Mouse (Mus musculus): ENCODE results near the gene Kremen2. TPM values are rescaled to one million over a fixed set of nuclear protein-coding genes. Genes with fewer than 3 reads are reported as not detected.

Gene Kremen2
- total RNA-seq, 2 experiments from 2014 or later: 0.68 TPM

DNA sequence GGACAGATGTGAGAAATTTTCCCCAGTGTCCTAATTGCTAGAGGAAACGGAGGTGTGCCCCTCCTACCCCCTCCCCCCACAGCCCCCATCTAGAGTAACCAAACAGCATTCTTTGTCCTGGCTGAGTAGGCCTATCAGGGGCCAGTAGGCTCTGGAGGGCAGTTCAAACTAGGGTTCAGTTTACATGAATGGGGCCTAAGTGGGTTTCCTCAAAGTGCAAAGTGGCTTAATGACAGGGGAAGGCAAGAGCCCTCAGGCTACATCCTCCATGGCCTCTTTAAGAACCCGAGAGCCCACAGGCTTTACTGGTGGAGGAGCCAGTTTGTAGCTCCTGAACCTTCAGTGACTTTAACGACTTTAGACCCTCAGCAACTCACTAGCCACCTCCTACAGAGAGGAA lies 49.8 kb downstream of the Kremen2 start:
- intact Hi-C loops (cut with DNase I): no loop called here
- H3K27ac ChIP-seq: no peak overlapping the region
- TF ChIP-seq CTCF (IDR thresholded peaks at IDR 0.05): no peak
- no peak for DNase-seq (ENCODE audit: extremely low spot score in 1 of 2, low spot score in 2 of 2)
- no peak overlapping the region for H3K4me3 ChIP-seq

GRCm38 (mm10) chr17:23694491-23694890 lies 51.1 kb downstream of the Kremen2 start:
- no peak overlapping the region for H3K4me3 ChIP-seq

More at GRCm38 (mm10) chr17:23694491-23694890, 51.1 kb downstream of the Kremen2 start:
- H3K27ac ChIP-seq: no peak overlapping the region
- no peak for DNase-seq (ENCODE audit: extremely low spot score in 1 of 2, low spot score in 2 of 2)
- no peak for TF ChIP-seq CTCF (IDR thresholded peaks at IDR 0.05)
- intact Hi-C loops (cut with DNase I): no loop called here

Other genes starting within 250 kb of the Kremen2 start
- gene Zfp213, start 181.6 kb downstream of the Kremen2 start, total RNA-seq (2021): 1 to 10 TPM; 6.8 TPM
- gene Zfp13, start 146.3 kb downstream of the Kremen2 start, total RNA-seq (2021): 10 to 100 TPM; 24.7 to 32.0 TPM
- gene Zscan10, start 145.0 kb downstream of the Kremen2 start, total RNA-seq (2021): not detected
- under 1 TPM; 0.07 to 0.12 TPM for gene Mmp25, start 100.6 kb downstream of the Kremen2 start, total RNA-seq (2021)
- not detected for gene Bicdl2, start 85.3 kb downstream of the Kremen2 start, total RNA-seq (2021)
- gene Hcfc1r1, start 72.2 kb downstream of the Kremen2 start, total RNA-seq (2021): 100 to 1,000 TPM; 127 to 129 TPM
- gene Thoc6, start 72.0 kb downstream of the Kremen2 start, total RNA-seq (2021): 1 to 10 TPM; 5.5 to 7.2 TPM
- gene Tnfrsf12a, start 68.4 kb downstream of the Kremen2 start, total RNA-seq (2021): 10 to 100 TPM; 10.3 to 14.3 TPM
- not detected for gene Cldn6, start 66.6 kb downstream of the Kremen2 start, total RNA-seq (2021)
- under 1 TPM in 1 of 2 experiments, not detected in 1; 0.23 TPM for gene Cldn9, start 61.8 kb downstream of the Kremen2 start, total RNA-seq (2021)
- under 1 TPM; 0.23 to 0.32 TPM for gene 1520401A03Rik, start 23.1 kb downstream of the Kremen2 start, total RNA-seq (2021)
- 1 to 10 TPM; 4.3 TPM for gene Pkmyt1, start 19.5 kb downstream of the Kremen2 start, total RNA-seq (2021)
- gene Paqr4, start 5.0 kb downstream of the Kremen2 start, total RNA-seq (2021): 10 to 100 TPM; 50.9 to 56.0 TPM
- gene Flywch1, start 25.8 kb upstream of the Kremen2 start, total RNA-seq (2021): 100 to 1,000 TPM; 425 to 428 TPM
- 10 to 100 TPM; 11.9 to 13.7 TPM for gene Flywch2, start 40.2 kb upstream of the Kremen2 start, total RNA-seq (2021)
- 100 to 1,000 TPM; 671 to 678 TPM for gene Srrm2, start 44.7 kb upstream of the Kremen2 start, total RNA-seq (2021)
- 100 to 1,000 TPM; 337 to 365 TPM for gene Elob, start 83.3 kb upstream of the Kremen2 start, total RNA-seq (2021)
- gene Prss33, start 90.2 kb upstream of the Kremen2 start, total RNA-seq (2021): not detected
- gene Prss32, start 98.0 kb upstream of the Kremen2 start, total RNA-seq (2021): not detected
- 1 to 10 TPM; 1.1 to 2.2 TPM for gene Prss41, start 98.3 kb upstream of the Kremen2 start, total RNA-seq (2021)
- gene Prss21, start 122.2 kb upstream of the Kremen2 start, total RNA-seq (2021): not detected
- gene Dcpp1, start 135.0 kb upstream of the Kremen2 start, total RNA-seq (2021): not detected
- gene Dcpp2, start 135.0 kb upstream of the Kremen2 start, total RNA-seq (2021): not detected
- not detected for gene Dcpp3, start 171.6 kb upstream of the Kremen2 start, total RNA-seq (2021)
- gene Sbp, start 195.8 kb upstream of the Kremen2 start, total RNA-seq (2021): not detected
- gene Sbpl, start 209.4 kb upstream of the Kremen2 start, total RNA-seq (2021): not detected
- 1 to 10 TPM in 1 of 2 experiments, under 1 TPM in 1; 0.45 to 1.1 TPM for gene Prss30, start 234.7 kb upstream of the Kremen2 start, total RNA-seq (2021)